Mouse (Mus musculus) thymus, postnatal 14 days (tissue): ENCODE measurements around the gene Gm4981.
"Not testable (repeated sequence)": the region's sequence is repeated elsewhere in the genome, so short reads cannot be mapped to it uniquely, and the experiment has no call there.

ENCODE experiments used
- DNase-seq: peaks from one replicate; pipeline ENCODE4 v3.0.0; 2021

The Gm4981 gene

GRCm38 (mm10) chr10:58236613-58237012 lies at the start of gene Gm4981:
TSS of gene Gm4981 (minus strand) at chr10:58236701.
- no peak for DNase-seq

GRCm38 (mm10) chr10:58282238-58282637 lies 45.7 kb upstream of the Gm4981 start:
- DNase-seq = no peak

- no peak for DNase-seq
Measured at GRCm38 (mm10) chr10:58258466-58258865, 22.0 kb upstream of the Gm4981 start.

- no peak for DNase-seq
Measured at GRCm38 (mm10) chr10:58255954-58256353, 19.5 kb upstream of the Gm4981 start.

GRCm38 (mm10) chr10:58255213-58255892 lies 18.9 kb upstream of the Gm4981 start, which contains the start of gene Gcc2:
TSS of gene Gcc2 (plus strand) at chr10:58255497.
- peak; percentile 94 for DNase-seq

GRCm38 (mm10) chr10:58254635-58255175 lies 18.2 kb upstream of the Gm4981 start:
- no peak for DNase-seq

- no peak for DNase-seq
Measured at GRCm38 (mm10) chr10:58249535-58249934, 13.0 kb upstream of the Gm4981 start.

- peak; percentile 48 for DNase-seq
Measured at GRCm38 (mm10) chr10:58238984-58239740, 2.7 kb upstream of the Gm4981 start.

- DNase-seq = not testable (repeated sequence)
Measured at GRCm38 (mm10) chr10:58234985-58235384, 1.5 kb downstream of the Gm4981 start.

- DNase-seq = not testable (repeated sequence)
Measured at GRCm38 (mm10) chr10:58233740-58234121, 2.8 kb downstream of the Gm4981 start.

GRCm38 (mm10) chr10:58233054-58233739 lies 3.3 kb downstream of the Gm4981 start:
- DNase-seq = not testable (repeated sequence)

- not testable (repeated sequence) for DNase-seq
Measured at GRCm38 (mm10) chr10:58232641-58232969, 3.9 kb downstream of the Gm4981 start, which contains the start of gene Duxf3. TSS of gene Duxf3 (minus strand) at chr10:58232675.

GRCm38 (mm10) chr10:58231779-58232640 lies 4.5 kb downstream of the Gm4981 start:
- peak; percentile 72 for DNase-seq

GRCm38 (mm10) chr10:58231088-58231487 lies 5.4 kb downstream of the Gm4981 start:
- DNase-seq = peak; percentile 48

- DNase-seq = not testable (repeated sequence)
Measured at GRCm38 (mm10) chr10:58230021-58230420, 6.5 kb downstream of the Gm4981 start.

- DNase-seq = not testable (repeated sequence)
Measured at GRCm38 (mm10) chr10:58227798-58228197, 8.7 kb downstream of the Gm4981 start.

GRCm38 (mm10) chr10:58226357-58226756 lies 10.1 kb downstream of the Gm4981 start:
- DNase-seq = not testable (repeated sequence)

GRCm38 (mm10) chr10:58224827-58225785 lies 11.4 kb downstream of the Gm4981 start, which contains the start of gene AW822073:
TSS of gene AW822073 (minus strand) at chr10:58224930.
- DNase-seq = not testable (repeated sequence)

GRCm38 (mm10) chr10:58223972-58224805 lies 12.3 kb downstream of the Gm4981 start:
- peak; percentile 66 for DNase-seq

- not testable (repeated sequence) for DNase-seq
Measured at GRCm38 (mm10) chr10:58223161-58223560, 13.3 kb downstream of the Gm4981 start.
